In the genomic region with DNA sequence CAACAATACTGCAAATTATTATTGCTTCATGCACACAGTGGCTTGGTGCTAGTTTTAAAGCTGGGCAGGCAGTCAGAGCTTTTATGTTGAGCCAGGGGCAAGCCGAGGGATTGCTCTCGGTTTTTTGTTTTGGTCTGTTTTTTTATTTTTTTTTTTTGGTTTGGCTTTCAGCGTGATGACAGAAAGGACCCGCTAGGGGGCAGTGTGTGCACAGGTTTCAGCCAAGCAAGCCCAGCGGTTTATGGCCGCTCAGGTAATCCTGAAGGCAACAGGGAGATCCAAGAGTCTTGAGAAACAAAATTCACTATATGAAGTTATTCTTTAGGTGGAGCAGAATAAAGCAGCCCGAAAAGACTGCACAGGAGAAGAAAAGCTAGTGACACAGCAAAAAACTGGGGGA, we compare ENCODE assay signal across 8 mouse cellular contexts.
A peak's percentile ranks its signal among the peaks of the same experiment; 100 is the strongest.
DNase-seq lines count a peak whose midpoint lies in the region; ATAC-seq lines count a peak whose summit lies in the region.

No protein-coding gene starts in this region.

- no peak overlapping the region for H3K27ac ChIP-seq in intestine, embryonic 14.5 days (ENCODE audit: low read depth)
- no peak overlapping the region for H3K27ac ChIP-seq in limb, embryonic 10.5 days
- no peak overlapping the region for H3K27ac ChIP-seq in midbrain, embryonic 14.5 days (replicated peaks; ENCODE audit: low read depth, low read length)
- H3K27ac ChIP-seq in stomach, embryonic 16.5 days (ENCODE audit: low read length), result no peak overlapping the region

- H3K4me1 ChIP-seq in intestine, embryonic 14.5 days (replicated peaks; ENCODE audit: control insufficient read depth, insufficient read depth, low read length), result peaks cover 33% of the 10 kb centered on the region
- peaks cover 46% of the 10 kb centered on the region for H3K4me1 ChIP-seq in limb, embryonic 10.5 days
- peaks cover 2% of the 10 kb centered on the region; the same call in 1 of the 2 replicates for H3K4me1 ChIP-seq in midbrain, embryonic 14.5 days (ENCODE audit: control insufficient read depth, insufficient read depth, low read length)
- H3K4me1 ChIP-seq in stomach, embryonic 16.5 days (ENCODE audit: control insufficient read depth, insufficient read depth, low read length), result peaks cover 20% of the 10 kb centered on the region

- intact Hi-C loops in gastrocnemius, postnatal 14 days (cut with DNase I; ENCODE audit: low total_unique reads), result loop anchor here (5.0 kb wide), 2 partner anchors 195 to 395 kb away; no protein-coding TSS in a partner anchor

- H3K4me3 ChIP-seq in intestine, embryonic 14.5 days (ENCODE audit: low read depth, low read length), result no peak overlapping the region
- no peak overlapping the region for H3K4me3 ChIP-seq in limb, embryonic 10.5 days
- no peak overlapping the region for H3K4me3 ChIP-seq in midbrain, embryonic 14.5 days (replicated peaks; ENCODE audit: low read depth, low read length)
- no peak overlapping the region for H3K4me3 ChIP-seq in stomach, embryonic 16.5 days (replicated peaks; ENCODE audit: low read length)

- no peak for ATAC-seq in intestine, embryonic 14.5 days (replicated peaks; ENCODE audit: low FRiP score, low TSS enrichment, low read depth)
- ATAC-seq in midbrain, embryonic 14.5 days (ENCODE audit: low FRiP score, low TSS enrichment), result no peak
- no peak for ATAC-seq in stomach, embryonic 16.5 days (ENCODE audit: insufficient read depth, low FRiP score)

- H3K36me3 ChIP-seq in intestine, embryonic 14.5 days (ENCODE audit: control insufficient read depth, insufficient read depth, low read length), result no peaks in the 10 kb centered on the region
- H3K36me3 ChIP-seq in limb, embryonic 10.5 days, result no peaks in the 10 kb centered on the region
- H3K36me3 ChIP-seq in midbrain, embryonic 14.5 days (ENCODE audit: control insufficient read depth, insufficient read depth, low read length), result no peaks in the 10 kb centered on the region
- no peaks in the 10 kb centered on the region for H3K36me3 ChIP-seq in stomach, embryonic 16.5 days (ENCODE audit: control insufficient read depth, insufficient read depth, low read length)

- H3K9me3 ChIP-seq in intestine, embryonic 14.5 days (ENCODE audit: control insufficient read depth, low read length), result no peaks in the 10 kb centered on the region
- H3K9me3 ChIP-seq in limb, embryonic 10.5 days (replicated peaks), result no peaks in the 10 kb centered on the region
- H3K9me3 ChIP-seq in midbrain, embryonic 14.5 days (ENCODE audit: control insufficient read depth, low read length), result no peaks in the 10 kb centered on the region
- no peaks in the 10 kb centered on the region for H3K9me3 ChIP-seq in stomach, embryonic 16.5 days (replicated peaks; ENCODE audit: control insufficient read depth, low read length)

- H3K4me2 ChIP-seq in intestine, embryonic 14.5 days (ENCODE audit: low read length), result peak overlapping the region; percentile 33; the same call in 1 of the 2 replicates
- no peak overlapping the region for H3K4me2 ChIP-seq in midbrain, embryonic 14.5 days (ENCODE audit: low read length)
- H3K4me2 ChIP-seq in stomach, embryonic 16.5 days (ENCODE audit: low read depth, low read length), result peak overlapping the region; percentile 44

- 2% methylated on average over 7 of the region's 7 CpGs for WGBS in intestine, embryonic 14.5 days
- WGBS in limb, embryonic 10.5 days, result 3% methylated on average over 7 of the region's 7 CpGs
- WGBS in midbrain, embryonic 14.5 days, result 2% methylated on average over 7 of the region's 7 CpGs
- WGBS in stomach, embryonic 16.5 days, result under 1% methylated on average over 7 of the region's 7 CpGs

- DNase-seq in left cerebral cortex, adult 18-20 months (ENCODE audit: low spot score in 2 of 2), result peak; percentile 71 to 75
- no peak for DNase-seq in left cerebral cortex, adult 11 months (ENCODE audit: low spot score)
- peak; percentile 87 to 88 for DNase-seq in cerebellum, postnatal 14 days
- peak; percentile 66 for DNase-seq in gastrocnemius, postnatal 14 days
- DNase-seq in intestine, embryonic 14.5 days (ENCODE audit: low spot score), result peak; percentile 89
- DNase-seq in limb, embryonic 10.5 days (ENCODE audit: low spot score), result peak; percentile 85
- DNase-seq in midbrain, embryonic 14.5 days, result peak; percentile 94

- H3K9ac ChIP-seq in intestine, embryonic 14.5 days (ENCODE audit: low read length), result no peak overlapping the region
- H3K9ac ChIP-seq in midbrain, embryonic 14.5 days (replicated peaks; ENCODE audit: low read length), result no peak overlapping the region
- no peak overlapping the region for H3K9ac ChIP-seq in stomach, embryonic 16.5 days (ENCODE audit: low read length)

- no peaks in the 10 kb centered on the region for H3K27me3 ChIP-seq in intestine, embryonic 14.5 days (replicated peaks; ENCODE audit: control insufficient read depth, insufficient read depth, low read length)
- H3K27me3 ChIP-seq in limb, embryonic 10.5 days (ENCODE audit: low read depth, poor library complexity, severe bottlenecking), result peaks cover 5% of the 10 kb centered on the region; the same call in 1 of the 2 replicates
- H3K27me3 ChIP-seq in midbrain, embryonic 14.5 days (ENCODE audit: control insufficient read depth, insufficient read depth, low read length), result no peaks in the 10 kb centered on the region
- H3K27me3 ChIP-seq in stomach, embryonic 16.5 days (ENCODE audit: control insufficient read depth, insufficient read depth, low read length), result no peaks in the 10 kb centered on the region
